Mouse (Mus musculus): ENCODE results near the gene Ush1c. TPM values are rescaled to one million over a fixed set of nuclear protein-coding genes. Genes with fewer than 3 reads are reported as not detected.

Ush1c gene
- polyA plus RNA-seq, 1 experiment = not detected

- H3K4me1 ChIP-seq (ENCODE audit: control insufficient read depth, insufficient read depth, low read length) = no peaks in the 10 kb centered on the region
- WGBS = 72% methylated on average over 4 of the region's 4 CpGs
- TF ChIP-seq CTCF (IDR thresholded peaks at IDR 0.05; ENCODE audit: control insufficient read depth, insufficient read depth, low read length) = no peak
- no peak for TF ChIP-seq POLR2A (IDR thresholded peaks at IDR 0.05; ENCODE audit: borderline replicate concordance, control insufficient read depth, low read depth, low read length)
These were observed 11.4 kb downstream of the Ush1c start for GRCm38 (mm10) chr7:46226936-46227335.

GRCm38 (mm10) chr7:46226253-46226652, 12.1 kb downstream of the Ush1c start:
- H3K4me1 ChIP-seq (ENCODE audit: control insufficient read depth, insufficient read depth, low read length) = no peaks in the 10 kb centered on the region
- WGBS = 16% methylated on average over 7 of the region's 7 CpGs
- no peak for TF ChIP-seq POLR2A (IDR thresholded peaks at IDR 0.05; ENCODE audit: borderline replicate concordance, control insufficient read depth, low read depth, low read length)
- TF ChIP-seq CTCF (IDR thresholded peaks at IDR 0.05; ENCODE audit: control insufficient read depth, insufficient read depth, low read length) = peak; percentile 84

More at GRCm38 (mm10) chr7:46226936-46227335, 11.4 kb downstream of the Ush1c start:
- Histone ChIP-seq H3K4me3 (replicated peaks; ENCODE audit: control insufficient read depth, low read depth, low read length) (no peak overlapping the region), H3K27ac (ENCODE audit: control insufficient read depth, insufficient read depth, low read depth, low read length, poor library complexity) (no peak overlapping the region)

GRCm38 (mm10) chr7:46220591-46221129, 17.6 kb downstream of the Ush1c start:
- TF ChIP-seq CTCF (IDR thresholded peaks at IDR 0.05; ENCODE audit: control insufficient read depth, insufficient read depth, low read length) = no peak
- no peak for TF ChIP-seq POLR2A (IDR thresholded peaks at IDR 0.05; ENCODE audit: borderline replicate concordance, control insufficient read depth, low read depth, low read length)

More at GRCm38 (mm10) chr7:46226253-46226652, 12.1 kb downstream of the Ush1c start:
- Histone ChIP-seq H3K4me3 (replicated peaks; ENCODE audit: control insufficient read depth, low read depth, low read length) (no peak overlapping the region), H3K27ac (ENCODE audit: control insufficient read depth, insufficient read depth, low read depth, low read length, poor library complexity) (no peak overlapping the region)

GRCm38 (mm10) chr7:46218415-46218814, 19.9 kb downstream of the Ush1c start:
- WGBS = 15% methylated on average over 11 of the region's 11 CpGs
- no peak for TF ChIP-seq CTCF (IDR thresholded peaks at IDR 0.05; ENCODE audit: control insufficient read depth, insufficient read depth, low read length)
- no peak for TF ChIP-seq POLR2A (IDR thresholded peaks at IDR 0.05; ENCODE audit: borderline replicate concordance, control insufficient read depth, low read depth, low read length)
- no peak overlapping the region for H3K27ac ChIP-seq (ENCODE audit: control insufficient read depth, insufficient read depth, low read depth, low read length, poor library complexity)
- H3K4me3 ChIP-seq (replicated peaks; ENCODE audit: control insufficient read depth, low read depth, low read length) = no peak overlapping the region
- no peaks in the 10 kb centered on the region for H3K4me1 ChIP-seq (ENCODE audit: control insufficient read depth, insufficient read depth, low read length)

More at GRCm38 (mm10) chr7:46220591-46221129, 17.6 kb downstream of the Ush1c start:
- WGBS = 58% methylated on average over 8 of the region's 8 CpGs
- H3K27ac ChIP-seq (ENCODE audit: control insufficient read depth, insufficient read depth, low read depth, low read length, poor library complexity) = no peak overlapping the region
- no peaks in the 10 kb centered on the region for H3K4me1 ChIP-seq (ENCODE audit: control insufficient read depth, insufficient read depth, low read length)
- no peak overlapping the region for H3K4me3 ChIP-seq (replicated peaks; ENCODE audit: control insufficient read depth, low read depth, low read length)

- no peak overlapping the region for H3K27ac ChIP-seq (ENCODE audit: control insufficient read depth, insufficient read depth, low read depth, low read length, poor library complexity)
- no peaks in the 10 kb centered on the region for H3K4me1 ChIP-seq (ENCODE audit: control insufficient read depth, insufficient read depth, low read length)
- no peak overlapping the region for H3K4me3 ChIP-seq (replicated peaks; ENCODE audit: control insufficient read depth, low read depth, low read length)
- TF ChIP-seq POLR2A (IDR thresholded peaks at IDR 0.05; ENCODE audit: borderline replicate concordance, control insufficient read depth, low read depth, low read length) (no peak), CTCF (IDR thresholded peaks at IDR 0.05; ENCODE audit: control insufficient read depth, insufficient read depth, low read length) (no peak)
- WGBS = 55% methylated on average over 2 of the region's 2 CpGs
These were observed 21.8 kb downstream of the Ush1c start for GRCm38 (mm10) chr7:46216481-46216880.

GRCm38 (mm10) chr7:46210276-46210675, 28.0 kb downstream of the Ush1c start:
- H3K27ac ChIP-seq (ENCODE audit: control insufficient read depth, insufficient read depth, low read depth, low read length, poor library complexity) = no peak overlapping the region
- TF ChIP-seq POLR2A (IDR thresholded peaks at IDR 0.05; ENCODE audit: borderline replicate concordance, control insufficient read depth, low read depth, low read length) = no peak
- no peak for TF ChIP-seq CTCF (IDR thresholded peaks at IDR 0.05; ENCODE audit: control insufficient read depth, insufficient read depth, low read length)
- no peak overlapping the region for H3K4me3 ChIP-seq (replicated peaks; ENCODE audit: control insufficient read depth, low read depth, low read length)
- 71% methylated on average over 6 of the region's 6 CpGs for WGBS
- no peaks in the 10 kb centered on the region for H3K4me1 ChIP-seq (ENCODE audit: control insufficient read depth, insufficient read depth, low read length)

GRCm38 (mm10) chr7:46208131-46208530, 30.2 kb downstream of the Ush1c start:
- H3K4me3 ChIP-seq (replicated peaks; ENCODE audit: control insufficient read depth, low read depth, low read length) = no peak overlapping the region
- 84% methylated on average over 8 of the region's 8 CpGs for WGBS
- no peak overlapping the region for H3K27ac ChIP-seq (ENCODE audit: control insufficient read depth, insufficient read depth, low read depth, low read length, poor library complexity)

GRCm38 (mm10) chr7:46204775-46205174, 33.5 kb downstream of the Ush1c start:
- no peak for TF ChIP-seq CTCF (IDR thresholded peaks at IDR 0.05; ENCODE audit: control insufficient read depth, insufficient read depth, low read length)
- no peak for TF ChIP-seq POLR2A (IDR thresholded peaks at IDR 0.05; ENCODE audit: borderline replicate concordance, control insufficient read depth, low read depth, low read length)
- Histone ChIP-seq H3K4me1 (ENCODE audit: control insufficient read depth, insufficient read depth, low read length) (peaks cover 1% of the 10 kb centered on the region; the same call in 1 of the 2 replicates), H3K4me3 (replicated peaks; ENCODE audit: control insufficient read depth, low read depth, low read length) (no peak overlapping the region), H3K27ac (ENCODE audit: control insufficient read depth, insufficient read depth, low read depth, low read length, poor library complexity) (no peak overlapping the region)
- WGBS = 60% methylated on average over 6 of the region's 6 CpGs

More at GRCm38 (mm10) chr7:46208131-46208530, 30.2 kb downstream of the Ush1c start:
- no peaks in the 10 kb centered on the region for H3K4me1 ChIP-seq (ENCODE audit: control insufficient read depth, insufficient read depth, low read length)
- no peak for TF ChIP-seq CTCF (IDR thresholded peaks at IDR 0.05; ENCODE audit: control insufficient read depth, insufficient read depth, low read length)
- TF ChIP-seq POLR2A (IDR thresholded peaks at IDR 0.05; ENCODE audit: borderline replicate concordance, control insufficient read depth, low read depth, low read length) = no peak
